In the genomic region with DNA sequence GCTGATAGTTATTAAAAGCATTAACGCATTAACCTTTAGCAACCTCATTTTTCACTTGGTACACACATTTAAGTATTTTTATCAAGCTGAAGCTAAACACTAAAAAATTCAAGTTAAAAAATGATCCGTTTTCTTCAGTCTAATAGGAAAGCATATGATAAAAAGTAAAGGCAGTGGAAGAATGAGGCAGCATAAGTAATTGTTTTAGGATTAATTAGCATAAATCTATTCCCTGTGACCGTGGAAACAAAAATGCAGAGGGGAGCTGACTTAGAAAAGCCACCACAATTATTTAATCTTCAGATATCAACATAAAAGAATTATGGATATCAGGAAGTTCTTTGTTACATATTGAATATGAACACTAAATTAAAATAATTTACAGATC, we compare ENCODE assay signal across 19 mouse cellular contexts. TPM values are rescaled to one million over a fixed set of nuclear protein-coding genes. Genes with fewer than 3 reads are reported as not detected.
DNase-seq lines count a peak whose midpoint lies in the region; ATAC-seq lines count a peak whose summit lies in the region.
"Had no signal": no experiment of that assay in that cellular context is flagged by ENCODE, and none has a peak within 500 bp of the region (broad histone marks: within the 10 kb centered on the region; RNA-seq: fewer than 3 reads in every experiment).

No protein-coding gene starts in this region.

- peak overlapping the region; percentile 7; the same call in 1 of the 2 replicates for H3K4me2 ChIP-seq in embryonic facial prominence, embryonic 14.5 days (ENCODE audit: low read depth, low read length)
- peak overlapping the region; percentile 43 for H3K4me2 ChIP-seq in forebrain, embryonic 12.5 days
- H3K4me2 ChIP-seq in hindbrain, embryonic 14.5 days (replicated peaks) = peak overlapping the region; percentile 51
- peak overlapping the region; percentile 46 for H3K4me2 ChIP-seq in midbrain, embryonic 16.5 days (ENCODE audit: low read length)
- H3K4me2 ChIP-seq: embryonic facial prominence, embryonic 15.5 days; limb, embryonic 15.5 days; lung, embryonic 14.5 days had no signal

- H3K27ac ChIP-seq in embryonic facial prominence, embryonic 14.5 days (replicated peaks; ENCODE audit: low read depth, low read length) = no peak overlapping the region
- H3K27ac ChIP-seq in forebrain, embryonic 12.5 days = peak overlapping the region; percentile 70
- H3K27ac ChIP-seq in hindbrain, embryonic 14.5 days = peak overlapping the region; percentile 89
- H3K27ac ChIP-seq in midbrain, embryonic 16.5 days (ENCODE audit: low read length) = peak overlapping the region; percentile 87
- H3K27ac ChIP-seq: embryonic facial prominence, embryonic 15.5 days; limb, embryonic 15.5 days had no signal

- H3K27me3 ChIP-seq in embryonic facial prominence, embryonic 14.5 days (replicated peaks; ENCODE audit: control insufficient read depth, insufficient read depth, low read length) = no peaks in the 10 kb centered on the region
- H3K27me3 ChIP-seq in forebrain, embryonic 12.5 days = no peaks in the 10 kb centered on the region
- H3K27me3 ChIP-seq in hindbrain, embryonic 14.5 days (ENCODE audit: control insufficient read depth, insufficient read depth, low read length) = no peaks in the 10 kb centered on the region
- no peaks in the 10 kb centered on the region for H3K27me3 ChIP-seq in midbrain, embryonic 16.5 days (ENCODE audit: control insufficient read depth, insufficient read depth, low read depth, low read length)
- H3K27me3 ChIP-seq: embryonic facial prominence, embryonic 15.5 days; limb, embryonic 15.5 days had no signal

- intact Hi-C loops in left cerebral cortex, postnatal 10 days (cut with DNase I) = no loop called here
- intact Hi-C loops in left cerebral cortex, postnatal 36 days (cut with DNase I) = no loop called here

- WGBS in embryonic facial prominence, embryonic 14.5 days = 57% methylated on average over 3 of the region's 3 CpGs
- WGBS in forebrain, embryonic 12.5 days = 25% methylated on average over 3 of the region's 3 CpGs
- WGBS in hindbrain, embryonic 14.5 days = 20% methylated on average over 3 of the region's 3 CpGs
- 8% methylated on average over 3 of the region's 3 CpGs for WGBS in midbrain, embryonic 16.5 days

- 0 out of 2 replicates have a peak, but pooled peaks cover 5% of the 10 kb centered on the region for H3K4me1 ChIP-seq in embryonic facial prominence, embryonic 14.5 days (ENCODE audit: control insufficient read depth, insufficient read depth, low read length)
- peaks cover 5% of the 10 kb centered on the region for H3K4me1 ChIP-seq in forebrain, embryonic 12.5 days
- 0 out of 2 replicates have a peak, but pooled peaks cover 8% of the 10 kb centered on the region for H3K4me1 ChIP-seq in hindbrain, embryonic 14.5 days (replicated peaks; ENCODE audit: control insufficient read depth, insufficient read depth, low read length)
- H3K4me1 ChIP-seq in midbrain, embryonic 16.5 days (ENCODE audit: control insufficient read depth, insufficient read depth, low read length) = peaks cover 7% of the 10 kb centered on the region
- H3K4me1 ChIP-seq: limb, embryonic 15.5 days had no signal

- no peaks in the 10 kb centered on the region for H3K9me3 ChIP-seq in embryonic facial prominence, embryonic 14.5 days (ENCODE audit: control insufficient read depth, low read length)
- no peaks in the 10 kb centered on the region for H3K9me3 ChIP-seq in forebrain, embryonic 12.5 days
- no peaks in the 10 kb centered on the region for H3K9me3 ChIP-seq in hindbrain, embryonic 14.5 days (ENCODE audit: control insufficient read depth, low read length)
- H3K9me3 ChIP-seq in midbrain, embryonic 16.5 days (replicated peaks; ENCODE audit: control insufficient read depth, low read length, poor library complexity, severe bottlenecking) = no peaks in the 10 kb centered on the region
- H3K9me3 ChIP-seq: embryonic facial prominence, embryonic 15.5 days; limb, embryonic 15.5 days had no signal

- ATAC-seq in embryonic facial prominence, embryonic 14.5 days (ENCODE audit: low read depth) = no peak
- ATAC-seq in forebrain, embryonic 12.5 days (ENCODE audit: low FRiP score) = no peak
- ATAC-seq in hindbrain, embryonic 14.5 days (ENCODE audit: low FRiP score) = no peak
- 0 out of 2 replicates have a peak, but pooled peaks have one; percentile 32 for ATAC-seq in midbrain, embryonic 16.5 days
- ATAC-seq: CD4-positive, CD25-positive, alpha-beta regulatory T cell, adult 4 months had no signal

- no peak overlapping the region for H3K4me3 ChIP-seq in embryonic facial prominence, embryonic 14.5 days (ENCODE audit: low read depth, low read length)
- no peak overlapping the region for H3K4me3 ChIP-seq in forebrain, embryonic 12.5 days (replicated peaks)
- peak overlapping the region; percentile 11; the same call in 1 of the 2 replicates for H3K4me3 ChIP-seq in hindbrain, embryonic 14.5 days (replicated peaks; ENCODE audit: low read length)
- H3K4me3 ChIP-seq in midbrain, embryonic 16.5 days (ENCODE audit: low read depth, low read length) = no peak overlapping the region
- H3K4me3 ChIP-seq: embryonic facial prominence, embryonic 15.5 days; limb, embryonic 15.5 days had no signal

- no peak overlapping the region for H3K9ac ChIP-seq in embryonic facial prominence, embryonic 14.5 days (ENCODE audit: low read depth, low read length)
- H3K9ac ChIP-seq in forebrain, embryonic 12.5 days = no peak overlapping the region
- peak overlapping the region; percentile 60 for H3K9ac ChIP-seq in hindbrain, embryonic 14.5 days
- H3K9ac ChIP-seq in midbrain, embryonic 16.5 days (ENCODE audit: low read depth, low read length) = peak overlapping the region; percentile 39; the same call in 1 of the 2 replicates
- H3K9ac ChIP-seq: embryonic facial prominence, embryonic 15.5 days; limb, embryonic 15.5 days; lung, embryonic 14.5 days had no signal

- DNase-seq in embryonic facial prominence, embryonic 14.5 days (ENCODE audit: low spot score) = no peak
- DNase-seq in hindbrain, embryonic 14.5 days (ENCODE audit: low spot score) = peak; percentile 56
- DNase-seq in left cerebral cortex, postnatal 10 days (ENCODE audit: extremely low spot score in 1 of 2, low spot score in 2 of 2) = no peak
- DNase-seq in left cerebral cortex, postnatal 36 days (ENCODE audit: low spot score in 2 of 2) = no peak
- no peak for DNase-seq in retina, embryonic 14.5 days (ENCODE audit: low spot score)
- DNase-seq: cerebellum, postnatal 36 days; gastrocnemius, postnatal 36 days; kidney, adult 8-10 months; kidney, postnatal 4 days; spleen, adult 18-20 months had no signal

- no peaks in the 10 kb centered on the region for H3K36me3 ChIP-seq in embryonic facial prominence, embryonic 14.5 days (ENCODE audit: control insufficient read depth, insufficient read depth, low read length)
- no peaks in the 10 kb centered on the region for H3K36me3 ChIP-seq in forebrain, embryonic 12.5 days (replicated peaks)
- H3K36me3 ChIP-seq in hindbrain, embryonic 14.5 days (replicated peaks; ENCODE audit: control insufficient read depth, insufficient read depth) = no peaks in the 10 kb centered on the region
- H3K36me3 ChIP-seq in midbrain, embryonic 16.5 days (ENCODE audit: control insufficient read depth, insufficient read depth, low read length) = no peaks in the 10 kb centered on the region
- H3K36me3 ChIP-seq: embryonic facial prominence, embryonic 15.5 days; limb, embryonic 15.5 days had no signal

RNA-seq across cellular contexts. Expression of a gene that starts 15.2 kb away (rescaled TPM):
- 59.4 and 61.8 TPM in 2 replicates for polyA plus RNA-seq in embryonic facial prominence, embryonic 14.5 days (2014; fragmentation: Nextera tagmentation; extraction: Ambion mirVana)
- polyA plus RNA-seq in forebrain, embryonic 12.5 days (2016; fragmentation: Nextera tagmentation; extraction: Ambion mirVana) = 77.2 and 86.8 TPM in 2 replicates
- 67.0 TPM in 2 replicates for polyA plus RNA-seq in hindbrain, embryonic 14.5 days (2014; fragmentation: Nextera tagmentation; extraction: Ambion mirVana)
- 55.9 and 63.1 TPM in 2 replicates for polyA plus RNA-seq in midbrain, embryonic 16.5 days (2015; fragmentation: Nextera tagmentation; extraction: Ambion mirVana)
- 10 to 100 TPM; 83.3 to 85.2 TPM for total RNA-seq in left cerebral cortex, postnatal 10 days (2021)
- 10 to 100 TPM; 60.9 to 72.9 TPM for total RNA-seq in left cerebral cortex, postnatal 36 days (2021)

RNA-seq across cellular contexts. Expression of a gene that starts 16.4 kb away (rescaled TPM):
- polyA plus RNA-seq in embryonic facial prominence, embryonic 14.5 days (2014; fragmentation: Nextera tagmentation; extraction: Ambion mirVana) = 0.06 TPM in 1 of 2 replicates, not detected in the other
- polyA plus RNA-seq in forebrain, embryonic 12.5 days (2016; fragmentation: Nextera tagmentation; extraction: Ambion mirVana) = 0.09 TPM in 1 of 2 replicates, not detected in the other
- 0.07 and 0.09 TPM in 2 replicates for polyA plus RNA-seq in hindbrain, embryonic 14.5 days (2014; fragmentation: Nextera tagmentation; extraction: Ambion mirVana)
- polyA plus RNA-seq in midbrain, embryonic 16.5 days (2015; fragmentation: Nextera tagmentation; extraction: Ambion mirVana) = 0.19 and 0.30 TPM in 2 replicates
- not detected for total RNA-seq in left cerebral cortex, postnatal 10 days (2021)
- not detected for total RNA-seq in left cerebral cortex, postnatal 36 days (2021)
- total RNA-seq: gastrocnemius, postnatal 36 days; megakaryocyte, adult 5-6 weeks had no signal
- polyA plus RNA-seq: CD4-positive, CD25-positive, alpha-beta regulatory T cell, adult 4 months; limb, embryonic 15.5 days; lung, embryonic 14.5 days had no signal

RNA-seq across cellular contexts. Expression of a gene that starts 39.9 kb away (rescaled TPM):
- 335 and 377 TPM in 2 replicates for polyA plus RNA-seq in embryonic facial prominence, embryonic 14.5 days (2014; fragmentation: Nextera tagmentation; extraction: Ambion mirVana)
- 532 and 540 TPM in 2 replicates for polyA plus RNA-seq in forebrain, embryonic 12.5 days (2016; fragmentation: Nextera tagmentation; extraction: Ambion mirVana)
- 416 and 429 TPM in 2 replicates for polyA plus RNA-seq in hindbrain, embryonic 14.5 days (2014; fragmentation: Nextera tagmentation; extraction: Ambion mirVana)
- 358 and 410 TPM in 2 replicates for polyA plus RNA-seq in midbrain, embryonic 16.5 days (2015; fragmentation: Nextera tagmentation; extraction: Ambion mirVana)
- 100 to 1,000 TPM; 289 to 294 TPM for total RNA-seq in left cerebral cortex, postnatal 10 days (2021)
- total RNA-seq in left cerebral cortex, postnatal 36 days (2021) = 100 to 1,000 TPM; 233 to 247 TPM

RNA-seq across cellular contexts. Expression of a gene that starts 44.4 kb away (rescaled TPM):
- not detected in 2 replicates for polyA plus RNA-seq in embryonic facial prominence, embryonic 14.5 days (2014; fragmentation: Nextera tagmentation; extraction: Ambion mirVana)
- not detected in 2 replicates for polyA plus RNA-seq in forebrain, embryonic 12.5 days (2016; fragmentation: Nextera tagmentation; extraction: Ambion mirVana)
- polyA plus RNA-seq in hindbrain, embryonic 14.5 days (2014; fragmentation: Nextera tagmentation; extraction: Ambion mirVana) = not detected in 2 replicates
- polyA plus RNA-seq in midbrain, embryonic 16.5 days (2015; fragmentation: Nextera tagmentation; extraction: Ambion mirVana) = not detected in 2 replicates
- total RNA-seq in left cerebral cortex, postnatal 10 days (2021) = not detected
- not detected for total RNA-seq in left cerebral cortex, postnatal 36 days (2021)
- total RNA-seq: gastrocnemius, postnatal 36 days; megakaryocyte, adult 5-6 weeks had no signal
- polyA plus RNA-seq: CD4-positive, CD25-positive, alpha-beta regulatory T cell, adult 4 months; embryonic facial prominence, embryonic 15.5 days; frontal cortex, adult 2 months; heart, postnatal 0 days; limb, embryonic 15.5 days; lung, embryonic 14.5 days had no signal

Comparison
In these comparisons a context has a peak if more than half of its experiments do, and no peak if none do; other contexts are left out.
1. H3K9ac ChIP-seq: peak in hindbrain, embryonic 14.5 days (single experiment) and midbrain, embryonic 16.5 days (single experiment); none in embryonic facial prominence, embryonic 14.5 days (single experiment) and forebrain, embryonic 12.5 days (single experiment).
2. Peak in every context shown above with its lines, with median percentiles within 50 percentile points of each other: H3K4me2 ChIP-seq.